Mouse (Mus musculus): ENCODE measurements around the gene Col25a1. TPM values are rescaled to one million over a fixed set of nuclear protein-coding genes. Genes with fewer than 3 reads are reported as not detected.

The Col25a1 gene
- 10 to 100 TPM; 57.8 to 62.6 TPM for total RNA-seq (2021)
- long read RNA-seq, experiment 1, partial matches to known transcripts: 0 of 4 reads
- long read RNA-seq, experiment 1, other reads (novel, unspliced or antisense): 4 of 4 reads
- long read RNA-seq, experiment 2, partial matches to known transcripts: 0 of 5 reads
- long read RNA-seq, experiment 2, other reads (novel, unspliced or antisense): 5 of 5 reads

GRCm38 (mm10) chr3:130131201-130131600, at the start of gene Col25a1:
Gene Col25a1, plus strand, starts transcription at chr3:130131501.
- no peak for DNase-seq (ENCODE audit: low spot score in 2 of 2)

- DNase-seq (ENCODE audit: low spot score in 2 of 2): no peak
Measured at GRCm38 (mm10) chr3:130083312-130083711, 48.0 kb upstream of the Col25a1 start.

- peak in 1 of 2 experiments; percentile 12 for DNase-seq (ENCODE audit: low spot score in 2 of 2)
Measured at GRCm38 (mm10) chr3:130086372-130087080, 44.8 kb upstream of the Col25a1 start.

GRCm38 (mm10) chr3:130087466-130087865, 43.8 kb upstream of the Col25a1 start:
- no peak for DNase-seq (ENCODE audit: low spot score in 2 of 2)

DNA sequence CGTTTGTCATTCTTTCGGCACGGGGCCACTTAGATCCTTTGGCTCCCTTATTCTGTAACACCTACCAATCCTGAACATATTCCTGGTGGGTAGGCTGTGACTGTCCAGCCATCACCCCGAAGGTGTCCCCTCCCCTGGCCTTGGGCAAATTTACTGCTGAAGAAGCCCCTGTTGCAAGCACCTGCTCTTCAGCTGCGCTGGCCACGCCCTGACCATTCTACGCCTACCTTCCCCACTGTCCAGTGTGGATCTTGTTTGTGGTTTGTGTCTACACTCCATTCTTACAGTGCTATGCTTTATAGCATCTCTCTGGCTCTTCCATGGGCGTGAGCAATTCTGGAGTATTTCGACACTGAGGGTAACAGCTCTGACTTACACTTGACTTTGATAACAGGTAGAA, 42.6 kb upstream of the Col25a1 start:
- no peak for DNase-seq (ENCODE audit: low spot score in 2 of 2)

GRCm38 (mm10) chr3:130090460-130090859, 40.8 kb upstream of the Col25a1 start:
- DNase-seq (ENCODE audit: low spot score in 2 of 2): no peak

DNA sequence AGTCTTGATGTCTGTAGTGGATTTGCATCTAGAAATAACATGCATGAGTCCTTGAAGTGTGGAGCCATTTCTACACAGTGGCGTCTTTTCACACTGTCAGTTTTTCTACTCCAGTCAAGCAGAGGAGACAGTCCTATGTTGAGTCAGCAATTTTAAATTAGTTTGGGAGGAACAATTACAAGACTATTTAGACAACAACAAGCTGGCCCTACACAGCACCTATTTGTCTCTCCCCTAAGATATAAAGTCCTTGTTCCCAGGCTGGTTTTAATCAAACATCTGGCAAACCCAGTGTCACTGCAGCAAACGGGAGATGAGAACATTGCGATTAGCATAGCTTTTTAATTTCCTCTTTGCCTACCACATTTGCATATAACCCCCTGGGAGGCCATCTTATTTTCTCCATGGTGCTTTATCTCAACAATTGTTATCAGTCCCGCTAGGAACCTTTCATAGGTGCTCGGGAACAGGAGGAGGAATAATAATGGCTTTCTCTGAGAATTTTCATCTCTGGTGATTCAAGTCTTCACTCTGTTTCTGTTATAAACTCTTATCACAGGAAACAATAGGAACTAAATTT, 37.1 kb upstream of the Col25a1 start:
- no peak for DNase-seq (ENCODE audit: low spot score in 2 of 2)

DNA sequence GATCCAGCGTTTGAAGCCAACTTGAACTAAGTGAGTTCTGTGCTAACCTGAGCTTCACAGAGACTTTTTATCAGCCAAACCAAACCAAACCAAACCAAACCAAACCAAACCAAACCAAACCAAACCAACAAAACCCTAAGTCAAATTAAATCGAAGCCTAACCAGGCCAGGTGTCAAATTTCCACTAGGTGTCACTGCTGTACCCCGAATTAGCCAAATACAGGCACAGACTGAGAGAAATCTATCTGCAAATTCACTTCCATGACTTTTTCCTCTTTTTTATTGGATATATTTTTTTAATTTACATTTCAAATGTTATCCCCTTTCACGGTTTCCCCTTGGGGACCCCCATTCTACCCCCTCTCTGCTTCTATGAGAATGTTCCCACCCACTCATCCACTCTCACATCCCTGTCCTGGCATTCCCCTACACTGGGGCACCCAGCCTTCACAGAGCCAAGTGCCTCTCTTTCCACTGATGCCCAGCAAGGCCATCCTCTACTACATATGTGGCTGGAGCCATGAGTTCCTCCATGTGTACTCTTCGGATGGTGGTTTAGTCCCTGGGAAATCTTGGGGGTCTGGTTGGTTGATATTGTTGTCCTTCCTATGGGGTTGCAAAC, 36.0 kb upstream of the Col25a1 start:
- DNase-seq (ENCODE audit: low spot score in 2 of 2): peak; percentile 44 to 73

DNA sequence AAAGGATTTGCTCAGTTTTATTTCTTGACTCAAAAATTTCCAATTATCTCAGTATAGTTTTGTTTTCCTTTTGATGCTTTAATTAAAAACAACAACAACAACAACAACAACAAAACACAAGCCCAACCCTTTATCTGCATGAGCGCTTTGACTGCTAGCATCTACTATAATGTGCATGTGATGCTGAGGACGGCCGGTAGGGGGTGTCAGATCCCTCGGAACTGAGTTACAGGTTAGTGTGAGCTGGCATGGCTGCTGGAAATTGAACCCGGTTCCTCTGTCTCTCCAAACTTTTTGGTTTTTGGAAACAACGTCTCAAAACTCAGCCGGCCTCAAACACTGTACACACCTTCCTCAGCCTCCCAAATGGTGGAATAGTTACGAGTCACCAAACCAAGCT, 27.8 kb upstream of the Col25a1 start:
- DNase-seq (ENCODE audit: low spot score in 2 of 2): no peak

- DNase-seq (ENCODE audit: low spot score in 2 of 2): no peak
Measured at GRCm38 (mm10) chr3:130104471-130104870, 26.8 kb upstream of the Col25a1 start.

DNA sequence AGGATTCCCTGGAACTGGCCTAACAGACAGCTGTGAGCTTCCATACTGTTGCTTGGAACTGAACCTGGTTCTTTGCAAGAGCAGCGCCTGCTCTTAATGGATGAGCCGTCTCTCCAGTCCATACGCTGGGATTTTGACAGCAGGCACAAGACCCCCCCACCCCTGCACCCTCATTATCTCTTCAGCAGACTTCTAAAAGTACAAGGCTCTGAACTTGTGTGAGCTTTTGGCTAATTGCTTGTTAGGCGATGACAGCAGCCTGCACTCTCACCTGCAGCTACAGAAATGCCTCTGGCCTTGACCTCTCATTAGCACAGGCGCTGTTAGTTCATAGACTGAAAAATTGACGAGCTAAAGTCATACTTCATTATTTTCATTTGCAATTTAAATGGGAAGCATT, 14.4 kb upstream of the Col25a1 start:
- no peak for DNase-seq (ENCODE audit: low spot score in 2 of 2)

DNA sequence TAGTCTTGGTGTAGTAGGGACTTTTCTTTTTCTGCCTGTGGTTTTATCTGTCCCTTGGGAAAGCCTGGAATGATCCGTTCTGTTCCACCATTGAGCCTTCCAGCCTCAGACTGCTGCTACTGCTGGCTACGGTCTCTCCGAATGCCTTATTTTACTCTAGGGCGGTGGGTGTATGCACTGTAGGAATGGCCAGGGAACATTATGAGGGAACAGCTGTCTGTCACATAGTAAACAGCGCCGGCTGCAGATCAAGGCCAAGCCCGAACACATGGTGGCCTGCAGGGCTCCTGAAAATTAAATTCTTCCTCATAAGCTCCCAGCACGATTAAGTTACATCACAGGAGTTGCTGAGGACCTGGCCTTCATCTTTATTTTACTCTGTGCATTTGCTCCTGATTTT, 3.5 kb upstream of the Col25a1 start:
- no peak for DNase-seq (ENCODE audit: low spot score in 2 of 2)

GRCm38 (mm10) chr3:130128564-130128963, 2.7 kb upstream of the Col25a1 start:
- DNase-seq (ENCODE audit: low spot score in 2 of 2): peak; percentile 37 to 53

GRCm38 (mm10) chr3:130129635-130130206, 1.6 kb upstream of the Col25a1 start:
- DNase-seq (ENCODE audit: low spot score in 2 of 2): no peak

DNA sequence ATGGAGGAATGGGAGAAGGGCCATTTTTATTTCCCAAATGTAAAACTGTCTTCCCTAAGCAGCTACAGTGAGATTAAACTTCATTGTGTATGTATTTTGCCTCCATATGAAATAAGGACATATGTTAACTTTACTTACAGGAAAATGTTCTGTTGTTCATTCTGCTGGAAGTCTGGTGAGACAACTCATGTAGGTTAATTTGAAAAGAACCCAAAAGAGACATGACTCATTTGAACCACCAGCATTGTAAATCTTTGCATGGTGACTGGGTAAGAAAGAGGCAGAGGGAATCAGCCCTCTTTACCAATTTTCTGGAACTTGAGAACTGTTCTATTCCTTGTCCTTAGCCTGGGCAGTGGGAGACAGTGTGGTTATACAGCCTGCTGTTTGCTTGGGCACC, 5.9 kb downstream of the Col25a1 start:
- DNase-seq (ENCODE audit: low spot score in 2 of 2): no peak

GRCm38 (mm10) chr3:130137640-130138039, 6.3 kb downstream of the Col25a1 start:
- no peak for DNase-seq (ENCODE audit: low spot score in 2 of 2)

- no peak for DNase-seq (ENCODE audit: low spot score in 2 of 2)
Measured at GRCm38 (mm10) chr3:130145874-130146273, 14.6 kb downstream of the Col25a1 start.

GRCm38 (mm10) chr3:130147827-130148226, 16.5 kb downstream of the Col25a1 start:
- DNase-seq (ENCODE audit: low spot score in 2 of 2): no peak

DNA sequence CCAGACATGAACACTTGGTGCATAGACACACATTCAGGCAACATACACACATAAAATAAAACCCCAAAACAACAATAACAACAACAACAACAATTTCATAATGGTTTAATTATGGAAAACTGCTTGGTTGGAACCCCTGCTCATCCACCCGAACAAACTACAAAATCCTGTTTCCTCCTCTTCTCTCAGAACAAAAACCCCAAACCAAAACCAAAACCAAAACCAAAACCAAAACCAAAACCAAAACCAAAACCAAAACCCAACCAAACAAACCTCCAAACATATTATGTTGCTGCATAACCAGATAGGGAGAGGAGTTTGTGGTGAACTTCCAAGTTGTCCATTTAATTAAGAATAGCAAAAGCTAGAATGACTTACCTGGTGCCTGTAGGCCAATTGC, 17.9 kb downstream of the Col25a1 start:
- DNase-seq (ENCODE audit: low spot score in 2 of 2): no peak

DNA sequence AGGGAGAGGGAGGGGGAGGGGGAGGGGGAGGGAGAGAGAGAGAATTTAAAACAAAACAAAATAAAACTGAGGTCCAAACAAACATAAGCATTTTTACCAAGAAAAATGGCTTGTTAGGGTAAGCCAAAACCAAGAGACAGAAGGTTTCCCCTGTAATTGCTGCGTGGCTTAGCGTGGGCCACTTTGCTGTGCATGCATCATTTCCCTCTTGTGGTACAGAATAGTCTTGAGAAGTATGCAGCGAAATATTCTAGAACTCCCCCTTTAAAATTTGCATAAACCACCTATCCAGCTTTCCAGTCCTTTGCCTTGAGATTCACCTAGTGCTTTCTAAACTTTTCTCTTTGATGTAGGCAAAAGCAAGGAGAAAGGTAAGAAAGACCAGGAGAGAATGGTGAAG, 21.8 kb downstream of the Col25a1 start:
- DNase-seq (ENCODE audit: low spot score in 2 of 2): no peak

DNA sequence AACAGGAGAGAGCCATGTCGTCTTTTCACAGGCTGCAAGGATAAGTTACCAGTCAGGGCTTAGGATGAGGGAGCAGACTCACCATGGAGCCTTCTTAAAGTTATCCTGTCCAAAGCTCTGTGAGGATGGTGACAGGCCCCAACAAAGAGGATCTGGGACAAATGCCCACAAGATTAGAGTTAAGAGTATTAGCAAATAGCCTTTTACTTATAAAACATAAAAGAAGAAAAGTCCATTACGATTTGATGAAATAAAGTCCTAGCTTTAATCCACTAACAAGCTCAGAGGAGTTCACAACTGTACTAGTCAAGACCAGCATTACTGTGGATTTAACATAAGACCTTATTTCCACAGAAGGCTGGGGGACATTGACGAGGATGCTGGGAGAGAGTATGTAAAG, 26.2 kb downstream of the Col25a1 start:
- DNase-seq (ENCODE audit: low spot score in 2 of 2): no peak

- no peak for DNase-seq (ENCODE audit: low spot score in 2 of 2)
Measured at GRCm38 (mm10) chr3:130159906-130160305, 28.6 kb downstream of the Col25a1 start.
